In the genomic region with DNA sequence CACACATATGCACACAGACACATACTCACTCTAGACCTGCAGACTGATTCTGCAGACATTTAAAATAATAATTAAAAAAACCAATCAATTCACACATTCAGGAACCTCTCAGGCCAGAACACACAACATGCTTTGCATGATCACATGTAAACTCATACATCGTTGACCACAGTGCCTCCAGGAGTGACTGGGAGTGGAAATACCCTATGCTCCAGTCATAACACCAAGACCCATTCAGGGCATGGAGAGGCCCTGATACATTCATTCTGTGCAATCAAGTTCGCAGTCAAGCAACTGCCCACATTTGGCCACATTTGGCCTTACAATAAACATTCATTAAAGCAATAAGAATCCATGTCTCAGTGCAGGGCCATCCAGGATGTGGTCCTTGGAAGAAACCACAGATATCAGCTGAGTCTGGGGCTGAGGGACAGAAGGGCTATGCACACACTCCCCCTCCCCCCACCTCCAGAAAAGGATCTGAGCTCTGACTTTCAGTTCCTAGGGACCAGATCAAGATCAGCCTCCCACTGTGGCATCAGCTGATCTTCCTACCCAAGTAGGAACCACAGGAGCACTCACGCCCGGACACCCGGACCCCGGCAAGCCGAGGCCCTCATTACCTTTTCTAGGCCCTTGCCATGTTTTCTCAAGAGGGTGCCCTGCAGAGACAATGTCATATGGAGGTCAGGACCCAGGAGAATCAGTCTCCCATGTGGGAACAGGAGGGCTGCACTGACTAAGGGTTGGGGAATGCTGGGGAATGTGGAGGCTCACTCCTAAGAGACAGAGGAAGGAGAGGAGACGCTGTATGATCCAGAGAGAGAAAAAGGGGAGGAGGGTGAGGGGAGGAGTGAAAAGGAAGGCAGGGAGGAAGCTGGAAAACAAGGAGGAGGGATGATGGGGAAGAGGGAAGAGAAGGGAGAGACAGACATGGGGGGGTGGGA, we compare ENCODE assay signal across 20 mouse cellular contexts. TPM values are rescaled to one million over a fixed set of nuclear protein-coding genes. Genes with fewer than 3 reads are reported as not detected.
DNase-seq lines count a peak whose midpoint lies in the region; ATAC-seq and TF ChIP-seq lines count a peak whose summit lies in the region.
"Had no signal": no experiment of that assay in that cellular context is flagged by ENCODE, and none has a peak within 500 bp of the region (broad histone marks: within the 10 kb centered on the region; RNA-seq: fewer than 3 reads in every experiment).

No protein-coding gene starts in this region.

- TF ChIP-seq CTCF in Patski (IDR thresholded peaks at IDR 0.05): no peak

- in situ Hi-C loops in Patski (cut with MboI; ENCODE audit: low pct_unique_long_range_greater_than_20kb): no loop called here

- CTCF ChIA-PET in Patski (lab: Charles Lee): interaction anchor here (0.9 kb wide), 1 partner anchor 8 kb away, joined by 3 read pairs; no protein-coding TSS in a partner anchor

- H3K27ac ChIP-seq in hindbrain, embryonic 13.5 days: no peak overlapping the region
- H3K27ac ChIP-seq in hindbrain, embryonic 12.5 days: no peak overlapping the region
- no peak overlapping the region for H3K27ac ChIP-seq in midbrain, embryonic 12.5 days (replicated peaks)
- H3K27ac ChIP-seq in midbrain, embryonic 16.5 days (ENCODE audit: low read length): no peak overlapping the region
- H3K27ac ChIP-seq: embryonic facial prominence, embryonic 15.5 days; heart, embryonic 10.5 days; hindbrain, embryonic 14.5 days; intestine, embryonic 15.5 days had no signal

- ATAC-seq in hindbrain, embryonic 13.5 days (ENCODE audit: low FRiP score): no peak
- no peak for ATAC-seq in hindbrain, embryonic 12.5 days (ENCODE audit: low FRiP score)
- no peak for ATAC-seq in midbrain, embryonic 12.5 days (ENCODE audit: low FRiP score, low read depth)
- ATAC-seq in midbrain, embryonic 16.5 days: no peak
- ATAC-seq in Patski: peak; percentile 33
- ATAC-seq: CD4-positive, CD25-positive, alpha-beta regulatory T cell, adult 4 months; forebrain, embryonic 16.5 days; intestine, embryonic 15.5 days had no signal

- H3K36me3 ChIP-seq in hindbrain, embryonic 13.5 days: peaks cover 67% of the 10 kb centered on the region
- H3K36me3 ChIP-seq in hindbrain, embryonic 12.5 days: peaks cover 26% of the 10 kb centered on the region
- peaks cover 21% of the 10 kb centered on the region; the same call in 1 of the 2 replicates for H3K36me3 ChIP-seq in midbrain, embryonic 12.5 days
- peaks cover 28% of the 10 kb centered on the region for H3K36me3 ChIP-seq in midbrain, embryonic 16.5 days (ENCODE audit: control insufficient read depth, insufficient read depth, low read length)
- H3K36me3 ChIP-seq: embryonic facial prominence, embryonic 15.5 days; heart, embryonic 10.5 days; intestine, embryonic 15.5 days had no signal

- peaks cover 10% of the 10 kb centered on the region for H3K4me1 ChIP-seq in hindbrain, embryonic 13.5 days (replicated peaks)
- H3K4me1 ChIP-seq in hindbrain, embryonic 12.5 days: peaks cover 4% of the 10 kb centered on the region; the same call in 1 of the 2 replicates
- no peaks in the 10 kb centered on the region for H3K4me1 ChIP-seq in midbrain, embryonic 12.5 days
- H3K4me1 ChIP-seq in midbrain, embryonic 16.5 days (ENCODE audit: control insufficient read depth, insufficient read depth, low read length): no peaks in the 10 kb centered on the region

- DNase-seq in Patski (ENCODE audit: low read depth, low spot score): peak; percentile 20
- no peak for DNase-seq in cerebellum, adult 8-10 months
- no peak for DNase-seq in adrenal gland, postnatal 36 days
- DNase-seq: adrenal gland, adult 2 months; cerebellum, adult 18-20 months; embryo, embryonic 11 days; gastrocnemius, postnatal 10 days; heart, adult 18-20 months; heart, postnatal 10 days; heart, postnatal 4 days had no signal

- no peak overlapping the region for H3K4me3 ChIP-seq in hindbrain, embryonic 13.5 days
- no peak overlapping the region for H3K4me3 ChIP-seq in hindbrain, embryonic 12.5 days
- no peak overlapping the region for H3K4me3 ChIP-seq in midbrain, embryonic 12.5 days
- H3K4me3 ChIP-seq in midbrain, embryonic 16.5 days (ENCODE audit: low read depth, low read length): no peak overlapping the region
- H3K4me3 ChIP-seq: embryonic facial prominence, embryonic 15.5 days; heart, embryonic 10.5 days; intestine, embryonic 15.5 days had no signal

- H3K9me3 ChIP-seq in hindbrain, embryonic 13.5 days: no peaks in the 10 kb centered on the region; the same call in 1 of the 2 replicates
- no peaks in the 10 kb centered on the region; the same call in none of the 2 replicates for H3K9me3 ChIP-seq in hindbrain, embryonic 12.5 days (replicated peaks)
- H3K9me3 ChIP-seq in midbrain, embryonic 12.5 days: peaks cover 12% of the 10 kb centered on the region
- H3K9me3 ChIP-seq in midbrain, embryonic 16.5 days (replicated peaks; ENCODE audit: control insufficient read depth, low read length, poor library complexity, severe bottlenecking): no peaks in the 10 kb centered on the region
- H3K9me3 ChIP-seq: embryonic facial prominence, embryonic 15.5 days; intestine, embryonic 15.5 days had no signal

- POLR2A ChIA-PET in Patski (lab: Charles Lee): no interaction called here

- WGBS in hindbrain, embryonic 13.5 days: 65% methylated on average over 8 of the region's 8 CpGs
- 67% methylated on average over 8 of the region's 8 CpGs for WGBS in hindbrain, embryonic 12.5 days
- 68% methylated on average over 8 of the region's 8 CpGs for WGBS in midbrain, embryonic 12.5 days
- WGBS in midbrain, embryonic 16.5 days: 73% methylated on average over 8 of the region's 8 CpGs

- H3K4me2 ChIP-seq in hindbrain, embryonic 13.5 days: no peak overlapping the region
- no peak overlapping the region for H3K4me2 ChIP-seq in hindbrain, embryonic 12.5 days (replicated peaks)
- no peak overlapping the region for H3K4me2 ChIP-seq in midbrain, embryonic 12.5 days (replicated peaks)
- H3K4me2 ChIP-seq in midbrain, embryonic 16.5 days (ENCODE audit: low read length): no peak overlapping the region
- H3K4me2 ChIP-seq: embryonic facial prominence, embryonic 15.5 days; hindbrain, embryonic 14.5 days; intestine, embryonic 15.5 days had no signal

- peaks cover 67% of the 10 kb centered on the region for H3K27me3 ChIP-seq in hindbrain, embryonic 13.5 days
- H3K27me3 ChIP-seq in hindbrain, embryonic 12.5 days: peaks cover 50% of the 10 kb centered on the region
- H3K27me3 ChIP-seq in midbrain, embryonic 12.5 days: peaks cover 53% of the 10 kb centered on the region
- no peaks in the 10 kb centered on the region for H3K27me3 ChIP-seq in midbrain, embryonic 16.5 days (ENCODE audit: control insufficient read depth, insufficient read depth, low read depth, low read length)
- H3K27me3 ChIP-seq in Patski: no peaks in the 10 kb centered on the region
- H3K27me3 ChIP-seq: intestine, embryonic 15.5 days had no signal

- 0 out of 2 replicates have a peak overlapping the region, but pooled peaks have one; percentile 0 for H3K9ac ChIP-seq in hindbrain, embryonic 13.5 days
- H3K9ac ChIP-seq in hindbrain, embryonic 12.5 days: no peak overlapping the region
- 0 out of 2 replicates have a peak overlapping the region, but pooled peaks have one; percentile 1 for H3K9ac ChIP-seq in midbrain, embryonic 12.5 days (replicated peaks)
- no peak overlapping the region for H3K9ac ChIP-seq in midbrain, embryonic 16.5 days (ENCODE audit: low read depth, low read length)
- H3K9ac ChIP-seq: embryonic facial prominence, embryonic 15.5 days; hindbrain, embryonic 14.5 days; intestine, embryonic 15.5 days had no signal

RNA-seq across cellular contexts. Expression of gene Colgalt1, which starts 26.6 kb away (rescaled TPM):
- polyA plus RNA-seq in hindbrain, embryonic 13.5 days (2015; fragmentation: Nextera tagmentation; extraction: Ambion mirVana): 57.5 and 63.2 TPM in 2 replicates
- polyA plus RNA-seq in hindbrain, embryonic 12.5 days (2016; fragmentation: Nextera tagmentation; extraction: Ambion mirVana): 63.7 and 65.9 TPM in 2 replicates
- polyA plus RNA-seq in midbrain, embryonic 12.5 days (2016; fragmentation: Nextera tagmentation; extraction: Ambion mirVana): 52.1 and 56.2 TPM in 2 replicates
- 68.8 and 70.8 TPM in 2 replicates for polyA plus RNA-seq in midbrain, embryonic 16.5 days (2015; fragmentation: Nextera tagmentation; extraction: Ambion mirVana)
- polyA plus RNA-seq in Patski (2021): 117 TPM
- 10 to 100 TPM; 57.4 to 61.8 TPM for total RNA-seq in adrenal gland, postnatal 36 days (2021)

RNA-seq across cellular contexts. Expression of gene Unc13a, which starts 34.1 kb away (rescaled TPM):
- polyA plus RNA-seq in hindbrain, embryonic 13.5 days (2015; fragmentation: Nextera tagmentation; extraction: Ambion mirVana): 18.0 and 18.9 TPM in 2 replicates
- 13.9 and 16.1 TPM in 2 replicates for polyA plus RNA-seq in hindbrain, embryonic 12.5 days (2016; fragmentation: Nextera tagmentation; extraction: Ambion mirVana)
- 12.8 and 16.9 TPM in 2 replicates for polyA plus RNA-seq in midbrain, embryonic 12.5 days (2016; fragmentation: Nextera tagmentation; extraction: Ambion mirVana)
- polyA plus RNA-seq in midbrain, embryonic 16.5 days (2015; fragmentation: Nextera tagmentation; extraction: Ambion mirVana): 23.5 and 29.0 TPM in 2 replicates
- 2.5 TPM for polyA plus RNA-seq in Patski (2021)
- 1 to 10 TPM; 4.6 to 7.3 TPM for total RNA-seq in adrenal gland, postnatal 36 days (2021)

RNA-seq across cellular contexts. Expression of gene Jak3, which starts 38.7 kb away (rescaled TPM):
- 3.5 TPM in 2 replicates for polyA plus RNA-seq in hindbrain, embryonic 13.5 days (2015; fragmentation: Nextera tagmentation; extraction: Ambion mirVana)
- 3.7 and 3.8 TPM in 2 replicates for polyA plus RNA-seq in hindbrain, embryonic 12.5 days (2016; fragmentation: Nextera tagmentation; extraction: Ambion mirVana)
- polyA plus RNA-seq in midbrain, embryonic 12.5 days (2016; fragmentation: Nextera tagmentation; extraction: Ambion mirVana): 3.3 and 3.4 TPM in 2 replicates
- polyA plus RNA-seq in midbrain, embryonic 16.5 days (2015; fragmentation: Nextera tagmentation; extraction: Ambion mirVana): 4.7 and 5.4 TPM in 2 replicates
- polyA plus RNA-seq in Patski (2021): 26.7 TPM
- total RNA-seq in adrenal gland, postnatal 36 days (2021): 10 to 100 TPM; 11.3 to 13.0 TPM

RNA-seq across cellular contexts. Expression of gene Fam129c, which starts 40.0 kb away (rescaled TPM):
- polyA plus RNA-seq in hindbrain, embryonic 13.5 days (2015; fragmentation: Nextera tagmentation; extraction: Ambion mirVana): 6.9 and 8.2 TPM in 2 replicates
- polyA plus RNA-seq in hindbrain, embryonic 12.5 days (2016; fragmentation: Nextera tagmentation; extraction: Ambion mirVana): 5.3 and 6.3 TPM in 2 replicates
- polyA plus RNA-seq in midbrain, embryonic 12.5 days (2016; fragmentation: Nextera tagmentation; extraction: Ambion mirVana): 6.5 and 6.9 TPM in 2 replicates
- polyA plus RNA-seq in midbrain, embryonic 16.5 days (2015; fragmentation: Nextera tagmentation; extraction: Ambion mirVana): 6.4 and 7.9 TPM in 2 replicates
- polyA plus RNA-seq in Patski (2021): 10.8 TPM
- total RNA-seq in adrenal gland, postnatal 36 days (2021): 1 to 10 TPM; 1.8 to 3.7 TPM

RNA-seq across cellular contexts. Expression of gene Pgls, which starts 45.4 kb away (rescaled TPM):
- 197 and 204 TPM in 2 replicates for polyA plus RNA-seq in hindbrain, embryonic 13.5 days (2015; fragmentation: Nextera tagmentation; extraction: Ambion mirVana)
- 197 and 202 TPM in 2 replicates for polyA plus RNA-seq in hindbrain, embryonic 12.5 days (2016; fragmentation: Nextera tagmentation; extraction: Ambion mirVana)
- polyA plus RNA-seq in midbrain, embryonic 12.5 days (2016; fragmentation: Nextera tagmentation; extraction: Ambion mirVana): 215 and 216 TPM in 2 replicates
- polyA plus RNA-seq in midbrain, embryonic 16.5 days (2015; fragmentation: Nextera tagmentation; extraction: Ambion mirVana): 219 and 237 TPM in 2 replicates
- 127 TPM for polyA plus RNA-seq in Patski (2021)
- 100 to 1,000 TPM; 137 to 165 TPM for total RNA-seq in adrenal gland, postnatal 36 days (2021)

Comparison
In these comparisons a context has a peak if more than half of its experiments do, and no peak if none do; other contexts are left out.
1. H3K9ac ChIP-seq: peak in hindbrain, embryonic 13.5 days (single experiment) and midbrain, embryonic 12.5 days (single experiment); none in hindbrain, embryonic 12.5 days (single experiment) and midbrain, embryonic 16.5 days (single experiment).